Mouse (Mus musculus): ENCODE results near the gene Olfr771. TPM values are rescaled to one million over a fixed set of nuclear protein-coding genes. Genes with fewer than 3 reads are reported as not detected.
"Not testable (repeated sequence)": the region's sequence is repeated elsewhere in the genome, so short reads cannot be mapped to it uniquely, and the experiment has no call there.

The Olfr771 gene
- not detected in 2 replicates for polyA plus RNA-seq (2015; fragmentation: Nextera tagmentation; extraction: Ambion mirVana)

GRCm38 (mm10) chr10:129164651-129165050 is at the start of gene Olfr771:
TSS of gene Olfr771 (minus strand) at chr10:129164751.
- Histone ChIP-seq H3K27ac (no peak within 1 kb of the TSS), H3K27me3 (replicated peaks) (no peaks in the 10 kb centered on the region), H3K9me3 (no peaks in the 10 kb centered on the region), H3K4me3 (no peak within 1 kb of the TSS), H3K36me3 (replicated peaks) (no peaks in the 10 kb centered on the region), H3K4me2 (no peak within 1 kb of the TSS), H3K4me1 (no peaks in the 10 kb centered on the region), H3K9ac (no peak within 1 kb of the TSS)
- no peak for ATAC-seq (replicated peaks)
- WGBS, result 89% methylated on average over 1 of the region's 1 CpGs

GRCm38 (mm10) chr10:129187319-129187718 is 22.8 kb upstream of the Olfr771 start, which contains the start of gene Olfr773:
TSS of gene Olfr773 (minus strand) at chr10:129187419.
- H3K4me3 ChIP-seq; H3K27me3 ChIP-seq (replicated peaks); H3K36me3 ChIP-seq (replicated peaks); H3K4me1 ChIP-seq; H3K9ac ChIP-seq; H3K27ac ChIP-seq; ATAC-seq (replicated peaks); H3K4me2 ChIP-seq; H3K9me3 ChIP-seq: not testable (repeated sequence)

GRCm38 (mm10) chr10:129177821-129178220 is 13.3 kb upstream of the Olfr771 start, which contains the start of gene Olfr772:
TSS of gene Olfr772 (minus strand) at chr10:129177921.
- WGBS, result 83% methylated on average over 4 of the region's 4 CpGs
- not testable (repeated sequence) for ATAC-seq (replicated peaks); H3K27ac ChIP-seq; H3K4me3 ChIP-seq; H3K27me3 ChIP-seq (replicated peaks); H3K4me2 ChIP-seq; H3K4me1 ChIP-seq; H3K9ac ChIP-seq; H3K36me3 ChIP-seq (replicated peaks); H3K9me3 ChIP-seq

- Histone ChIP-seq H3K4me3 (no peak within 1 kb of the TSS), H3K9ac (no peak within 1 kb of the TSS), H3K4me1 (no peaks in the 10 kb centered on the region), H3K27me3 (replicated peaks) (no peaks in the 10 kb centered on the region), H3K4me2 (no peak within 1 kb of the TSS), H3K36me3 (replicated peaks) (no peaks in the 10 kb centered on the region), H3K27ac (no peak within 1 kb of the TSS), H3K9me3 (no peaks in the 10 kb centered on the region)
- ATAC-seq (replicated peaks), result no peak
- WGBS, result 78% methylated on average over 2 of the region's 2 CpGs
These were observed 25.7 kb downstream of the Olfr771 start, which contains the start of gene Olfr770 for GRCm38 (mm10) chr10:129138898-129139297. TSS of gene Olfr770 (minus strand) at chr10:129138998.

GRCm38 (mm10) chr10:129117761-129118160 is 46.8 kb downstream of the Olfr771 start, which contains the start of gene Olfr769:
TSS of gene Olfr769 (minus strand) at chr10:129117861.
- Histone ChIP-seq H3K9ac (no peak within 1 kb of the TSS), H3K9me3 (no peaks in the 10 kb centered on the region), H3K27me3 (replicated peaks) (no peaks in the 10 kb centered on the region), H3K4me3 (no peak within 1 kb of the TSS), H3K27ac (no peak within 1 kb of the TSS), H3K4me2 (no peak within 1 kb of the TSS), H3K4me1 (no peaks in the 10 kb centered on the region), H3K36me3 (replicated peaks) (no peaks in the 10 kb centered on the region)
- ATAC-seq (replicated peaks), result no peak
- 88% methylated on average over 2 of the region's 2 CpGs for WGBS

GRCm38 (mm10) chr10:129115146-129115545 is 49.4 kb downstream of the Olfr771 start:
- Histone ChIP-seq H3K27ac (no peak overlapping the region), H3K4me3 (no peak overlapping the region), H3K36me3 (replicated peaks) (no peaks in the 10 kb centered on the region), H3K27me3 (replicated peaks) (no peaks in the 10 kb centered on the region), H3K4me1 (no peaks in the 10 kb centered on the region), H3K4me2 (no peak overlapping the region), H3K9me3 (no peaks in the 10 kb centered on the region), H3K9ac (no peak overlapping the region)
- 92% methylated on average over 3 of the region's 3 CpGs for WGBS
- no peak for ATAC-seq (replicated peaks)

Other genes with a start within 250 kb of the Olfr771 start
- 12.9 and 15.4 TPM in 2 replicates for gene Rdh5, start 241.9 kb downstream of the Olfr771 start, polyA plus RNA-seq (2015; fragmentation: Nextera tagmentation; extraction: Ambion mirVana)
- gene Bloc1s1, start 240.7 kb downstream of the Olfr771 start, polyA plus RNA-seq (2015; fragmentation: Nextera tagmentation; extraction: Ambion mirVana), result 259 and 262 TPM in 2 replicates
- gene Itga7, start 230.9 kb downstream of the Olfr771 start, polyA plus RNA-seq (2015; fragmentation: Nextera tagmentation; extraction: Ambion mirVana), result 5.1 and 5.5 TPM in 2 replicates
- not detected in 2 replicates for gene Mettl7b, start 203.8 kb downstream of the Olfr771 start, polyA plus RNA-seq (2015; fragmentation: Nextera tagmentation; extraction: Ambion mirVana)
- gene Olfr9, start 175.3 kb downstream of the Olfr771 start, polyA plus RNA-seq (2015; fragmentation: Nextera tagmentation; extraction: Ambion mirVana), result not detected in 2 replicates
- gene Olfr763, start 154.0 kb downstream of the Olfr771 start, polyA plus RNA-seq (2015; fragmentation: Nextera tagmentation; extraction: Ambion mirVana), result not detected in 2 replicates
- not detected in 2 replicates for gene Olfr764-ps1, start 124.9 kb downstream of the Olfr771 start, polyA plus RNA-seq (2015; fragmentation: Nextera tagmentation; extraction: Ambion mirVana)
- not detected in 2 replicates for gene Olfr765, start 114.8 kb downstream of the Olfr771 start, polyA plus RNA-seq (2015; fragmentation: Nextera tagmentation; extraction: Ambion mirVana)
- not detected in 2 replicates for gene Olfr766-ps1, start 95.8 kb downstream of the Olfr771 start, polyA plus RNA-seq (2015; fragmentation: Nextera tagmentation; extraction: Ambion mirVana)
- gene Olfr767, start 81.8 kb downstream of the Olfr771 start, polyA plus RNA-seq (2015; fragmentation: Nextera tagmentation; extraction: Ambion mirVana), result not detected in 2 replicates
- not detected in 2 replicates for gene Olfr768, start 65.4 kb downstream of the Olfr771 start, polyA plus RNA-seq (2015; fragmentation: Nextera tagmentation; extraction: Ambion mirVana)
- not detected in 2 replicates for gene Olfr769, start 46.9 kb downstream of the Olfr771 start, polyA plus RNA-seq (2015; fragmentation: Nextera tagmentation; extraction: Ambion mirVana)
- gene Olfr770, start 25.8 kb downstream of the Olfr771 start, polyA plus RNA-seq (2015; fragmentation: Nextera tagmentation; extraction: Ambion mirVana), result not detected in 2 replicates
- gene Olfr772, start 13.2 kb upstream of the Olfr771 start, polyA plus RNA-seq (2015; fragmentation: Nextera tagmentation; extraction: Ambion mirVana), result not detected in 2 replicates
- not detected in 2 replicates for gene Olfr773, start 22.7 kb upstream of the Olfr771 start, polyA plus RNA-seq (2015; fragmentation: Nextera tagmentation; extraction: Ambion mirVana)
- gene Olfr774, start 71.5 kb upstream of the Olfr771 start, polyA plus RNA-seq (2015; fragmentation: Nextera tagmentation; extraction: Ambion mirVana), result not detected in 2 replicates
- gene Olfr775, start 83.7 kb upstream of the Olfr771 start, polyA plus RNA-seq (2015; fragmentation: Nextera tagmentation; extraction: Ambion mirVana), result not detected in 2 replicates
- gene Olfr776, start 94.4 kb upstream of the Olfr771 start, polyA plus RNA-seq (2015; fragmentation: Nextera tagmentation; extraction: Ambion mirVana), result not detected in 2 replicates
- gene Olfr777, start 106.7 kb upstream of the Olfr771 start, polyA plus RNA-seq (2015; fragmentation: Nextera tagmentation; extraction: Ambion mirVana), result not detected in 2 replicates
- not detected in 2 replicates for gene Olfr780, start 153.4 kb upstream of the Olfr771 start, polyA plus RNA-seq (2015; fragmentation: Nextera tagmentation; extraction: Ambion mirVana)
- not detected in 2 replicates for gene Olfr781, start 164.1 kb upstream of the Olfr771 start, polyA plus RNA-seq (2015; fragmentation: Nextera tagmentation; extraction: Ambion mirVana)
- gene Olfr782, start 184.1 kb upstream of the Olfr771 start, polyA plus RNA-seq (2015; fragmentation: Nextera tagmentation; extraction: Ambion mirVana), result not detected in 2 replicates
- 0.09 TPM in 2 replicates for gene Olfr784, start 219.3 kb upstream of the Olfr771 start, polyA plus RNA-seq (2015; fragmentation: Nextera tagmentation; extraction: Ambion mirVana)
- not detected in 2 replicates for gene Olfr785, start 240.7 kb upstream of the Olfr771 start, polyA plus RNA-seq (2015; fragmentation: Nextera tagmentation; extraction: Ambion mirVana)

All from midbrain, embryonic 15.5 days (tissue).